Mouse (Mus musculus): ENCODE measurements around the gene Vmn1r40. TPM values are rescaled to one million over a fixed set of nuclear protein-coding genes. Genes with fewer than 3 reads are reported as not detected.

Vmn1r40 gene
- polyA plus RNA-seq, 1 experiment: not detected

DNA sequence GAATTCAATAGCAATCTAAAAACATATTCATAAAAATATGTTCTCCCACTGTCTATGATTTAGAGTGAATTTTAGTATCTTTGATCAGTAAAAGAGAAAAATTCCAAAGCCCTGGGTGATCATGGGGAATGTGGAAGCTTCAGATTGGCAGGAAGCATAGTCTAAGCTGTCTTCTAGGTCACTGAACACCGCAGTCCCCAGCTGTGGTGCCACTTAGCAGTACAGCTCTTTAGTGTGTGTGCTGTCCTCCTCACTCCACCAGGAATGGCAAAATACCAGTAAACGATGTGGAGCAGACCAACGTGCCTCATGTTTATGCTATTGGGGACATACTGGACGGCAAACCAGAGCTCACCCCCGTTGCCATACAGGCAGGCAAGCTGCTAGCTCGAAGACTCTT, 37.8 kb upstream of the Vmn1r40 start:
- no peak for TF ChIP-seq MAX (IDR thresholded peaks at IDR 0.05; ENCODE audit: low read depth)
- no peak for TF ChIP-seq MYOG (IDR thresholded peaks at IDR 0.05; ENCODE audit: control insufficient read depth in 1 of 3, insufficient read depth in 1 of 3, insufficient read length in 2 of 3, low read depth in 2 of 3)
- no peak for TF ChIP-seq CEBPB (IDR thresholded peaks at IDR 0.05; ENCODE audit: insufficient read depth, poor library complexity, severe bottlenecking)
- TF ChIP-seq E2F4 (IDR thresholded peaks at IDR 0.05; ENCODE audit: insufficient read depth): no peak
- TF ChIP-seq TCF3 (IDR thresholded peaks at IDR 0.05; ENCODE audit: insufficient read length, low read depth): no peak
- no peak for TF ChIP-seq SRF (IDR thresholded peaks at IDR 0.05; ENCODE audit: control insufficient read depth, insufficient read length, low read depth)
- no peak for TF ChIP-seq REST (IDR thresholded peaks at IDR 0.05; ENCODE audit: insufficient read depth, insufficient read length)
- TF ChIP-seq POLR2AphosphoS2 (IDR thresholded peaks at IDR 0.05; ENCODE audit: insufficient read length, low read depth): no peak
- TF ChIP-seq TCF12 (IDR thresholded peaks at IDR 0.05; ENCODE audit: insufficient read depth, poor library complexity, severe bottlenecking): no peak
- TF ChIP-seq MYOD1 (IDR thresholded peaks at IDR 0.05; ENCODE audit: control insufficient read depth in 1 of 3, insufficient read length in 2 of 3, low read depth in 2 of 3): no peak
- TF ChIP-seq USF1 (IDR thresholded peaks at IDR 0.05; ENCODE audit: low read depth): no peak
- TF ChIP-seq POLR2A (IDR thresholded peaks at IDR 0.05; ENCODE audit: insufficient read length, low read depth): no peak
- Histone ChIP-seq H3K36me3 (ENCODE audit: control insufficient read depth, insufficient read depth) (no peaks in the 10 kb centered on the region), H3ac (ENCODE audit: control insufficient read depth, insufficient read length) (no peak overlapping the region), H3K4me3 (no peak overlapping the region), H3K4me2 (ENCODE audit: low read depth) (no peak overlapping the region), H3K27me3 (ENCODE audit: control insufficient read depth, insufficient read depth, insufficient read length) (no peaks in the 10 kb centered on the region), H3K79me2 (ENCODE audit: control insufficient read depth, insufficient read depth) (no peaks in the 10 kb centered on the region)

DNA sequence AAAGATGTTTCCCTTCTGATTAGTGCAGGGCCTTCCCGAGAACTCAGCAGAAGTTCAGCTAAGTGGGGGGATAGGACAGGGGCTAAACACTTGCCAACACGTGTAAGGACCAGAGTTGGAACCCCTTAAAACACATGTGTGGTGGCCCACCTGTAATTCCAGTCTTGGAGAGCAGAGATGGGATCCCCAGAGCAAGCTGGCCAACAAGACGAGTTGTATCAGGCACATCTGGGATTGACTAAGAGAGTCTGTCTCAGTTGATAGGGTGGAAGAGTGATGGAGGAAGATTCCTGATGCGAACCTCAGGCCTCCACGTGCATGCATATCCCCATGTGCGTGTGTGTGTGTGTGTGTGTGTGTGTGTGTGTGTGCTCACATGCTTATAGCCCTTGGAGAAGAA, 35.9 kb upstream of the Vmn1r40 start:
- H3K27me3 ChIP-seq (ENCODE audit: control insufficient read depth, insufficient read depth, insufficient read length): no peaks in the 10 kb centered on the region
- no peak overlapping the region for H3K4me3 ChIP-seq
- H3ac ChIP-seq (ENCODE audit: control insufficient read depth, insufficient read length): no peak overlapping the region
- H3K79me2 ChIP-seq (ENCODE audit: control insufficient read depth, insufficient read depth): no peaks in the 10 kb centered on the region
- TF ChIP-seq REST (IDR thresholded peaks at IDR 0.05; ENCODE audit: insufficient read depth, insufficient read length) (no peak), SRF (IDR thresholded peaks at IDR 0.05; ENCODE audit: control insufficient read depth, insufficient read length, low read depth) (no peak), POLR2AphosphoS2 (IDR thresholded peaks at IDR 0.05; ENCODE audit: insufficient read length, low read depth) (no peak), MAX (IDR thresholded peaks at IDR 0.05; ENCODE audit: low read depth) (no peak), USF1 (IDR thresholded peaks at IDR 0.05; ENCODE audit: low read depth) (no peak), MYOG (IDR thresholded peaks at IDR 0.05; ENCODE audit: control insufficient read depth in 1 of 3, insufficient read depth in 1 of 3, insufficient read length in 2 of 3, low read depth in 2 of 3) (no peak), TCF12 (IDR thresholded peaks at IDR 0.05; ENCODE audit: insufficient read depth, poor library complexity, severe bottlenecking) (no peak), E2F4 (IDR thresholded peaks at IDR 0.05; ENCODE audit: insufficient read depth) (no peak), CEBPB (IDR thresholded peaks at IDR 0.05; ENCODE audit: insufficient read depth, poor library complexity, severe bottlenecking) (no peak), TCF3 (IDR thresholded peaks at IDR 0.05; ENCODE audit: insufficient read length, low read depth) (no peak), POLR2A (IDR thresholded peaks at IDR 0.05; ENCODE audit: insufficient read length, low read depth) (no peak), MYOD1 (IDR thresholded peaks at IDR 0.05; ENCODE audit: control insufficient read depth in 1 of 3, insufficient read length in 2 of 3, low read depth in 2 of 3) (no peak)
- H3K4me2 ChIP-seq (ENCODE audit: low read depth): no peak overlapping the region
- no peaks in the 10 kb centered on the region for H3K36me3 ChIP-seq (ENCODE audit: control insufficient read depth, insufficient read depth)

DNA sequence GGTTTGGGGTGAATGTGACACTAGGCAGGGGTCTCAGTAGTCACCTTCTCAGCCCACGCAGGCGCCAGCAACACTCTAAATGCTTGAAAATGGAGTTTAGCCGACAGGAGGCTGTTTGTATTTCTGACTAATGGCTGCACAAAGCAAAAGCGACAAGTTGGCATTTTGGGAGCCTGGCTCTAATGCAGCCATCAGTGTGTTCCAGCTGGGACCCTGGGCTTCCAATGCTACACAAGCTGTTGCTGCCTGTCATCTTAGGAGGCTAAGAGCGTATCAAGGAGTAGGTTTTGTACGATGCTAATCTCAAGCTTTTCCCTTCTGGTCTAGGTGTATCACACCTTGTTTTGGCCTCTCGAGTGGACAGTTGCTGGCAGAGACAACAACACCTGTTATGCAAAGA, 34.7 kb upstream of the Vmn1r40 start:
- H3K79me2 ChIP-seq (ENCODE audit: control insufficient read depth, insufficient read depth): no peaks in the 10 kb centered on the region
- TF ChIP-seq TCF12 (IDR thresholded peaks at IDR 0.05; ENCODE audit: insufficient read depth, poor library complexity, severe bottlenecking) (no peak), SRF (IDR thresholded peaks at IDR 0.05; ENCODE audit: control insufficient read depth, insufficient read length, low read depth) (no peak), MYOG (IDR thresholded peaks at IDR 0.05; ENCODE audit: control insufficient read depth in 1 of 3, insufficient read depth in 1 of 3, insufficient read length in 2 of 3, low read depth in 2 of 3) (no peak), E2F4 (IDR thresholded peaks at IDR 0.05; ENCODE audit: insufficient read depth) (no peak), CEBPB (IDR thresholded peaks at IDR 0.05; ENCODE audit: insufficient read depth, poor library complexity, severe bottlenecking) (no peak), USF1 (IDR thresholded peaks at IDR 0.05; ENCODE audit: low read depth) (no peak), MAX (IDR thresholded peaks at IDR 0.05; ENCODE audit: low read depth) (no peak), MYOD1 (IDR thresholded peaks at IDR 0.05; ENCODE audit: control insufficient read depth in 1 of 3, insufficient read length in 2 of 3, low read depth in 2 of 3) (no peak), TCF3 (IDR thresholded peaks at IDR 0.05; ENCODE audit: insufficient read length, low read depth) (no peak), REST (IDR thresholded peaks at IDR 0.05; ENCODE audit: insufficient read depth, insufficient read length) (no peak), POLR2AphosphoS2 (IDR thresholded peaks at IDR 0.05; ENCODE audit: insufficient read length, low read depth) (no peak)
- H3K36me3 ChIP-seq (ENCODE audit: control insufficient read depth, insufficient read depth): no peaks in the 10 kb centered on the region
- H3K4me2 ChIP-seq (ENCODE audit: low read depth): no peak overlapping the region
- H3K27me3 ChIP-seq (ENCODE audit: control insufficient read depth, insufficient read depth, insufficient read length): no peaks in the 10 kb centered on the region
- H3K4me3 ChIP-seq: no peak overlapping the region
- H3ac ChIP-seq (ENCODE audit: control insufficient read depth, insufficient read length): no peak overlapping the region

DNA sequence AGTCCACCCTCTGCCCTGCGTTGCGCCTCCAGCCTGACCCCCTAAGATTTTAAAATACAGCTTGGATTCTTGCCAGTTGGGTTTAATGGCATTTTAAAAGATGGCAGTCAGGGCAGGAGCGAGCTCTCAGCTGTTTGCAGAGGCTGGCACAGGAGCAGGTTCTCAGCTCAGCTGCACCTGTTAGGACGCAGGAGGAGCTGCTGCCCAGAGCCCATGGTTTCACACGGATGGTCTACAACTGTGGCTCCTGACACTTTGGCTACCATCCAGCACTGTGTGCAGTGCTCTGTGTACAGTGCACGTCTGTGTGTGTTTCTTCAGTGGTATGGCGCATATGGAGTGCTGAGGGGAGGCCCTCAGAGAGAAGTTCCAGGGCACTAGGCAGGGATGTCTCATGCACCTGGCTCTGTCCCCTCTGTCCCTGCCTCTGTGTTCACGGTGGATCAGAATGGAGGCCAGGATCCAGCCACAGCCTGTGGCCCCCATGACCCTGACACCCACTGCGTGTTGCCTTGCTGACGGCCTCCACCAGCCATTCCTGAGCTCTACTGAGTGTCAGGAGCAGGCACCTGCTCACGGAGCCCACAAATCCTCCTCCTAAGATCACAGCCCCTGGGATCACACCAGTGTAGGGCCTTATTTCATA, 34.1 kb upstream of the Vmn1r40 start:
- no peaks in the 10 kb centered on the region for H3K36me3 ChIP-seq (ENCODE audit: control insufficient read depth, insufficient read depth)
- H3K79me2 ChIP-seq (ENCODE audit: control insufficient read depth, insufficient read depth): no peaks in the 10 kb centered on the region
- no peak overlapping the region for H3K4me2 ChIP-seq (ENCODE audit: low read depth)
- peak in 2 of 3 experiments; percentile 62 to 67 for TF ChIP-seq MYOD1 (IDR thresholded peaks at IDR 0.05; ENCODE audit: control insufficient read depth in 1 of 3, insufficient read length in 2 of 3, low read depth in 2 of 3)
- TF ChIP-seq POLR2AphosphoS2 (IDR thresholded peaks at IDR 0.05; ENCODE audit: insufficient read length, low read depth): no peak
- TF ChIP-seq MYOG (IDR thresholded peaks at IDR 0.05; ENCODE audit: control insufficient read depth in 1 of 3, insufficient read depth in 1 of 3, insufficient read length in 2 of 3, low read depth in 2 of 3): peak in 2 of 3 experiments; percentile 55 to 59
- no peak for TF ChIP-seq USF1 (IDR thresholded peaks at IDR 0.05; ENCODE audit: low read depth)
- TF ChIP-seq REST (IDR thresholded peaks at IDR 0.05; ENCODE audit: insufficient read depth, insufficient read length): no peak
- H3K4me3 ChIP-seq: no peak overlapping the region
- no peaks in the 10 kb centered on the region for H3K27me3 ChIP-seq (ENCODE audit: control insufficient read depth, insufficient read depth, insufficient read length)
- H3ac ChIP-seq (ENCODE audit: control insufficient read depth, insufficient read length): no peak overlapping the region

Data from myocyte (in vitro differentiated cells).